Mouse (Mus musculus): ENCODE results near the gene Hnrnpc. TPM values are rescaled to one million over a fixed set of nuclear protein-coding genes. Genes with fewer than 3 reads are reported as not detected.
A peak's percentile ranks its signal among the peaks of the same experiment; 100 is the strongest.

Gene Hnrnpc
- 362 and 404 TPM in 2 replicates for total RNA-seq (2014; fragmentation: Nextera tagmentation)
- 637 and 667 TPM in 2 replicates for total RNA-seq (2017)

DNA sequence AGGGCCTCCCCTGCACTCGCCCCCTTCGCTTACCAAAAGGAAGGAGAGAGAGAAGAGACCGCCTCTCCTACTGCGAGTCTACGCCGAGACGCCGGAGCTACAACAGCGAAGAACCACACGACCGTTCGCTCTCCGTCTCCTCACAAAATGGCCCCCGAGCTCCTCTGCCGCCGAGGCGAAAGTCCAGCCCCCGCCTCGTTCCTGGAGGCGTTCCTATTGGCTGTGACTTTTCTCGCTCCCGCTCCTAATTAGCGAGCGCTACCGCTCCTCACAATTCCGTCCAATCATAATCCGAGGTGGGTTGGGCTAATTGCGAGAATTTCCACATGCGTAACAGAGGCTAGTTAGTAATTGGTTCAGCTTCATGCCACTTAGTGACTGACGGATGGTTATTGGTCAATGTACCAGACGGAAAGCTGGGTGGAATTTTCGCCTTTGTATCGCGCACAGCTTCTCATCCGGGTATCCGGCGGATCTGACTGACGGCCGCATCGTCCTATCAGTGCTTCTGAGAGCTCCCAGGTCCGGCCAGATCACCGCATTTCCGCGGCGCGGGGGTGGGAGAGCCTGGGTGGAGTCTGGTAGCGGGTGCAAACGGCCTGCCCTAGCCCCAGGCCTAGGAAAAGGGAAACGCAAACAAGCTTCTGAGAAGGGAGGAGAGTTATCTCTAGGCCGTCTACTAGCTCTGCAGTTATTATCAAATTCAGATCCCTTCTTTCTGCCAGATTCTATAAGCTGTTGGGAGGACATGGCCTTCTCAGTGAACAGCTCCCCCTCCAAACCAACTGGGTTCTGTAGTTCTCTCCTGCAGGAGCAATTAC lies at the start of gene Hnrnpc:
Hnrnpc (minus strand) TSS at position 173 of the 821 bp plus-strand sequence.
- peak; percentile 84 for ATAC-seq (replicated peaks; ENCODE audit: poor library complexity, severe bottlenecking)

GRCm38 (mm10) chr14:52152613-52153012 lies 48.8 kb upstream of the Hnrnpc start:
- ATAC-seq (replicated peaks; ENCODE audit: poor library complexity, severe bottlenecking): peak; percentile 28; the same call in 1 of the 2 replicates

DNA sequence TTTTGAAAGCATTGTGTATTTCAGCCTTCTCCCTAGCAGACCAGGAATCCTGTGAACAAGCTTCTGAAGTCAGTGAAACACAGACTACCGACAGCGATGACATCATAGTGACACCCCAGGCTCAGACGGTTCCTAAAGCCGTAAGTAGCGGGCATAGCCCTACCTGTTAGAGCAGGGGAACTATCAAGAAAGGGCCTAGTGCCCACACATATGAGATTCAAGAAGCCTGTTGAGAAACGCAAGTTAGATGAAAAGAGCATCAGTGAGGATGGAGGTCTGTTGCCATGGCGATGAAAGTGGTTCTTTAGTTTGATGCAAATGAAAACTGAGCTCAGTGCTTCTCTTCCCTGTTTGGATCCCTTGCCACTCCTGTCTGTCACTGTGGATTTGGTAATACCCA lies 48.4 kb upstream of the Hnrnpc start:
- ATAC-seq (replicated peaks; ENCODE audit: poor library complexity, severe bottlenecking): 0 out of 2 replicates have a peak, but pooled peaks have one; percentile 11

GRCm38 (mm10) chr14:52149888-52150287 lies 46.1 kb upstream of the Hnrnpc start:
- ATAC-seq (replicated peaks; ENCODE audit: poor library complexity, severe bottlenecking): no peak

GRCm38 (mm10) chr14:52146540-52146939 lies 42.7 kb upstream of the Hnrnpc start:
- ATAC-seq (replicated peaks; ENCODE audit: poor library complexity, severe bottlenecking): peak; percentile 36

DNA sequence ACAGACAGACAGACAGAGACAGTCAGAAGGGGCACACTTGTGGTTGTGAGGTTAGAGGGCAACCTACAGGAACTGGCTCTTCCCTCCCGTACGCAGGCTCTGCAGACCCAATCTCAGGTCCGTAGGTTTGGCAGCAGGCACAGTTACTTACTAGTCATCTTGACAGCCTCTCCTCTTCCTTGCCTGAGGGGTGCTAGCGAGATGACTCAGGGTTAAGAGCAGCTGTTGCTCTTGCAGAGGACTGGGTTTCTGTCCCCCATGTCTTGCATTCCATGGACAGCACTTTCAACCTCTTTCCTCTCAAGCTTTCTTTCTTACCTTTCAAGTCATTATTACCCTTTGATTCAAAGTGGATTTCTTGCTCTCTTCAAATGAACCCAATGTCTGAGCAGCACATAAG lies 40.3 kb upstream of the Hnrnpc start:
- no peak for ATAC-seq (replicated peaks; ENCODE audit: poor library complexity, severe bottlenecking)

GRCm38 (mm10) chr14:52141445-52142127 lies 37.8 kb upstream of the Hnrnpc start:
- ATAC-seq (replicated peaks; ENCODE audit: poor library complexity, severe bottlenecking): peak; percentile 61

- ATAC-seq (replicated peaks; ENCODE audit: poor library complexity, severe bottlenecking): peak; percentile 65
Measured at GRCm38 (mm10) chr14:52140577-52141444, 37.0 kb upstream of the Hnrnpc start.

GRCm38 (mm10) chr14:52133584-52133983 lies 29.8 kb upstream of the Hnrnpc start:
- peak; percentile 97 for ATAC-seq (replicated peaks; ENCODE audit: poor library complexity, severe bottlenecking)

- no peak for ATAC-seq (replicated peaks; ENCODE audit: poor library complexity, severe bottlenecking)
Measured at GRCm38 (mm10) chr14:52124636-52125035, 20.8 kb upstream of the Hnrnpc start.

DNA sequence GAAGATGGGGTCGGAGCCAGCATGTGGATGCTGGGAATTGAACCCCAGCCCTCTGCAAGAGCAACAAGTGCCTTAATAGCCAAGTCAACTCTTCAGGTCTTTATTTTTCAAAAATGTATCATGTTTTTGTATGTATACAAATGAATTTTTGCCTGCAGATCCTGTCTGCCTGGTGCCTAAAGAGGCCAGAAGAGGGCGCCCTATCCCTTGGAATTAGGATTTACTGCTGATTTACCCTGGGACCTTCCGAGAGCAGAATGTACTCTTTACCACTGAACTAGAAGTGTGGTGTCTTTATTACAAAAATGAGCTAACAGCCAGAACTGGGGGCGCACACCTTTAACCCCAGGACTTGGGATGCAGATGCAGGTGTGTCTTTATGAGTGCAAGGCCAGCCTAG lies 20.1 kb upstream of the Hnrnpc start:
- peak; percentile 51 for ATAC-seq (replicated peaks; ENCODE audit: poor library complexity, severe bottlenecking)

GRCm38 (mm10) chr14:52120169-52120568 lies 16.3 kb upstream of the Hnrnpc start:
- peak; percentile 67 for ATAC-seq (replicated peaks; ENCODE audit: poor library complexity, severe bottlenecking)

DNA sequence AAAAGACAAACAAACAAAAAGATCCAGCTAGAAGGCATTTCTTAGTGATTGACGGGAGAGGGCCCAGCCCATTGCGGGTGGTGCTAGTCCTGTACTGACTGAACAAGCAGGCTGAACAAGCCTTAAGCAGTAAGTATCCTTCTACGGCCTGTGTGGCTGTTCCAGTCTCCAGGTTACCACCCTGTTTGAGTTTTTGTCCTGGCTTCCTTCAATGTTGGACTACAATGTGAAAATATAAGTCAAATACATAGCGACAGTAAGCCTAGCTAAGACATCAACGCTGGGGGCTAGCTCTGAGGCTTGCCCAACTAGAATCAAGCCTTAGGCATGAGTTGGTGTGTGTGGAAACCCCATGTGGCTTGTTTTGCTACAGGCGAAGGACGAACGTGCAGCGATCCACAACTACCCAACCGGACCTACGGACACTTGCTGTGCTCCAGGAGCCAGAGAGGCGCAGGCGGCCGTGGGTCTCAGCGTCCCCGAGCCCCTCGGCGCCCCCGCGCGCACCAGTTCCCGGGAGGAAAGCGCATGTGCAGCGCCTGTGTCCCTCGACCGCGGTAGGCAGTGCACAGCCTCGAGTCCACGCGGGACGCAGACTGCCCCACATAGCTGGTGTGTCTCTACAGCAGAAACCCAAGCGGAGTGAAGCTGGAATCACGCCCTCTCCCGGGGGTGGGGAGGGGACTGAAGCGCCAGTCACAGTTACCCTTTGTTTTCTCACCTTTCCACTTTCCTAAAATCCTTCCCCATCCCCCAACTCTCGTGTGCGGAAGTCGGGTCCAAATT lies 15.2 kb upstream of the Hnrnpc start:
- peak; percentile 59 for ATAC-seq (replicated peaks; ENCODE audit: poor library complexity, severe bottlenecking)

GRCm38 (mm10) chr14:52118456-52118822 lies 14.6 kb upstream of the Hnrnpc start:
- ATAC-seq (replicated peaks; ENCODE audit: poor library complexity, severe bottlenecking): no peak

- no peak for ATAC-seq (replicated peaks; ENCODE audit: poor library complexity, severe bottlenecking)
Measured at GRCm38 (mm10) chr14:52117241-52117640, 13.4 kb upstream of the Hnrnpc start.

GRCm38 (mm10) chr14:52114101-52114500 lies 10.3 kb upstream of the Hnrnpc start:
- ATAC-seq (replicated peaks; ENCODE audit: poor library complexity, severe bottlenecking): no peak

GRCm38 (mm10) chr14:52110346-52110745 lies 6.5 kb upstream of the Hnrnpc start, which contains the start of gene Rpgrip1:
Rpgrip1 (plus strand) TSS chr14:52110704.
- ATAC-seq (replicated peaks; ENCODE audit: poor library complexity, severe bottlenecking): no peak

DNA sequence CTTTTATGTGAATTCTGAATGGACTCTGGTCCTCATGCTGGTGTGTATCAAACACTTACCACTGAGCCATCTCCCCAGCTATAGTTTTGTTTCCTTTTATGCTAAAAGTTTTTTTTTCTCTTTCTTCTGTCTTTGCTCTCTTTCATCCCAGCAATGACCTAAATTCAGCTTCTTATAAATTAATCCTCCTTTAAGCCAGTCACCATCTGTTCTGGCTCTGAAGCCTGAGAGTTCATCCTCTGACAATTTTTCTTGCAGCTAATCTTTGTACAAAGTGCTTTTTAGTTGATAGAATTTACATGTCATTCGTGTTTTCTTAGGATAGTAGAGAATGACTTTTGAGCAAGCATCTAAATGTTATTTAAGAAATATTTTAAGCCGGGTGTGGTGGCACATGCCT lies 4.2 kb upstream of the Hnrnpc start:
- no peak for ATAC-seq (replicated peaks; ENCODE audit: poor library complexity, severe bottlenecking)

DNA sequence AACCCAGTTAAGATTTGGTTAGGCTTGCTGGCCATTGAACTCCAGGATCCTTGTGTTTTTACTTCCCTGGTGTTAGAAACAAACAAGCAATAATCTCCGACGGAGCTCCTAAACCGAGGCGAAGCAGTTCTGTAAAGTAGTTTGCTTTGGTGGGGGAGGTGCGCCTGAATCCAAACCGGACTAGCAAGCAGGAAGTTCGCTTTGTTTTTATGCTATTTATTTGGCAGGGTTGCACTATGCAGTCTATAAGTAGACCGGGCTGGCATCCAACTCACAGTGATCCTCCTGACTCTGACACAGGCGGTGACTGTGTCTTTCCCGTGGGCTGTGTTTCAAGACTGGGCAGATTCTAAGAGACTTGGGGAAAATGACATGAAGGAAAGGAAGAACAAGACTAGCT lies 2.9 kb upstream of the Hnrnpc start:
- ATAC-seq (replicated peaks; ENCODE audit: poor library complexity, severe bottlenecking): peak; percentile 8; the same call in 1 of the 2 replicates

GRCm38 (mm10) chr14:52105308-52105707 lies 1.5 kb upstream of the Hnrnpc start:
- no peak for ATAC-seq (replicated peaks; ENCODE audit: poor library complexity, severe bottlenecking)

All from granulocyte monocyte progenitor cell, adult 5-6 weeks (primary cell).